Mouse (Mus musculus): ENCODE measurements around the gene Itga2.

- no peak for TF ChIP-seq POLR2A (IDR thresholded peaks at IDR 0.05; ENCODE audit: control insufficient read depth in 1 of 2, insufficient read depth in 1 of 2, low read depth in 1 of 2, low read length in 2 of 2, poor library complexity in 1 of 2)
- TF ChIP-seq CTCF (IDR thresholded peaks at IDR 0.05 in 2 of 3, conservative IDR thresholded peaks at IDR 0.05 in 1 of 3; ENCODE audit: control insufficient read depth in 1 of 3, insufficient read depth in 1 of 3, low read depth in 2 of 3, low read length in 3 of 3, poor library complexity in 1 of 3, severe bottlenecking in 1 of 3), result no peak
- no peak for TF ChIP-seq KAT2A (conservative IDR thresholded peaks at IDR 0.05; ENCODE audit: low read depth, low read length)
- TF ChIP-seq MAX (IDR thresholded peaks at IDR 0.05; ENCODE audit: low read length), result no peak
- TF ChIP-seq ZC3H11A (IDR thresholded peaks at IDR 0.05; ENCODE audit: low read depth, low read length), result no peak
- no peak for TF ChIP-seq USF1 (IDR thresholded peaks at IDR 0.05; ENCODE audit: low read depth, low read length)
- no peak for TF ChIP-seq NELFE (IDR thresholded peaks at IDR 0.05; ENCODE audit: low read depth, low read length)
- TF ChIP-seq EP300 (IDR thresholded peaks at IDR 0.05; ENCODE audit: low read depth in 1 of 2, low read length in 2 of 2), result no peak
- no peak for TF ChIP-seq E2F4 (IDR thresholded peaks at IDR 0.05; ENCODE audit: borderline replicate concordance, low read depth, low read length)
- TF ChIP-seq MYB (IDR thresholded peaks at IDR 0.05; ENCODE audit: low read depth, low read length), result no peak
- no peak for TF ChIP-seq MAFK (IDR thresholded peaks at IDR 0.05; ENCODE audit: borderline replicate concordance, low read depth, low read length)
These were observed 76.2 kb downstream of the Itga2 start for GRCm38 (mm10) chr13:114855573-114856268.

All from MEL (cell line).